Mouse (Mus musculus): ENCODE data around the gene Clcn2. TPM values are rescaled to one million over a fixed set of nuclear protein-coding genes. Genes with fewer than 3 reads are reported as not detected.
"Not testable (repeated sequence)": the region's sequence is repeated elsewhere in the genome, so short reads cannot be mapped to it uniquely, and the experiment has no call there.

Gene Clcn2
- polyA plus RNA-seq, 1 experiment from 2014 or later, result 32.1 TPM

DNA sequence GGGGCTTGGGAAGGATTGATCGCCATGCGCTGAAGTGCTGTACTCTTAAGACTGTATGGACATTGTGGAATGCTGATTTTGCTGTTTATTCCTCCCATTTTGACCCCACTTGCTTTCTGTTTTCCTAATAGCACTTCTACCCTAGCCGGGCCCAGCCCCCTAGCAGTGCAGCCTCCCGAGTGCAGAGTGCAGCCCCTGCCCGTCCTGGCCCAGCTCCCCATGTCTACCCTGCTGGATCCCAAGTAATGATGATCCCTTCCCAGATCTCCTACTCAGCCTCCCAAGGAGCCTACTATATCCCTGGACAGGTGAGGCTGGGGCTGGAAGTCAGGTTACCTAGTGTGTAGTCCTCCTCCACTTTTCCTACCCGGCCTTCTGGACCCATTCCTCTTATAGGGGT, 42.3 kb downstream of the Clcn2 start:
- H3K36me3 ChIP-seq (replicated peaks; ENCODE audit: control insufficient read depth, insufficient read depth), result peaks cover 56% of the 10 kb centered on the region

DNA sequence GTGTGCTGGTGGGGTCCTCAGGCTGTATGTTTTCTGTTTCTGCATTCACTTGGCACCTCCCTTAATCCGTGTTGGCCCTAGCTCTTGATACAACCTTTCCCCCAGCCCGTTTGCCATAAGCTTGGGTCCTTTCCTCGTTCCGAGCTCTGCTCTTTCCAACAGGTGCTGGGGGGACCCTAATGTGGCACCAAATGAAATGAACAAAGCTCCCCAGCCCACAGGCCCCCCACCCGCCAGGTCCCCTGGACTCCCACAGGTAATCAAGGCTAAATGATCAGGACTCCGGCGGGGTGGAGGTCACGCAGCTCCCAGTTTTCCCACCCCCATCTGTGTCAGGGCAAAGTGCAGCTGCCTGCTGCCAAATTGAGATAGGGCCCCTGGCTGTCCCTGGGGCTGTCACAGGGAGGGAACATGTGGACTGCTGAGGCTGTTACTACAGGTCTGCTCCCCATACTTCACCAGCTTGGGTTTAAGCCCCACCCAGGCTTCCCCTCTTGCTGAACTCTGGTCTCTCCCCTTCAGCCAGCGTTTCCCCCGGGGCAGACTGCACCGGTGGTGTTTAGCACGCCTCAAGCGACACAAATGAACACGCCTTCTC, 43.7 kb downstream of the Clcn2 start:
- peaks cover 18% of the 10 kb centered on the region for H3K4me1 ChIP-seq (replicated peaks; ENCODE audit: control insufficient read depth, insufficient read depth, low read length)
- H3K9me3 ChIP-seq (ENCODE audit: control insufficient read depth, low read length), result no peaks in the 10 kb centered on the region
- H3K4me3 ChIP-seq (replicated peaks; ENCODE audit: low read length), result peak overlapping the region; percentile 98
- peak overlapping the region; percentile 95 for H3K9ac ChIP-seq
- H3K36me3 ChIP-seq (replicated peaks; ENCODE audit: control insufficient read depth, insufficient read depth), result peaks cover 42% of the 10 kb centered on the region
- ATAC-seq (ENCODE audit: low FRiP score) (no peak), DNase-seq (ENCODE audit: low spot score) (no peak)
- peak overlapping the region; percentile 86; the same call in 1 of the 2 replicates for H3K27ac ChIP-seq
- H3K4me2 ChIP-seq (replicated peaks), result peak overlapping the region; percentile 97
- H3K27me3 ChIP-seq (ENCODE audit: control insufficient read depth, insufficient read depth, low read length), result no peaks in the 10 kb centered on the region
- WGBS, result 11% methylated on average over 14 of the region's 14 CpGs

More for the DNA sequence above, 42.3 kb downstream of the Clcn2 start:
- no peak for ATAC-seq (ENCODE audit: low FRiP score)
- Histone ChIP-seq H3K4me2 (replicated peaks) (no peak overlapping the region), H3K9ac (no peak overlapping the region), H3K9me3 (ENCODE audit: control insufficient read depth, low read length) (no peaks in the 10 kb centered on the region), H3K27me3 (ENCODE audit: control insufficient read depth, insufficient read depth, low read length) (no peaks in the 10 kb centered on the region), H3K4me3 (replicated peaks; ENCODE audit: low read length) (no peak overlapping the region), H3K27ac (no peak overlapping the region), H3K4me1 (replicated peaks; ENCODE audit: control insufficient read depth, insufficient read depth, low read length) (peaks cover 18% of the 10 kb centered on the region)
- WGBS, result 95% methylated on average over 6 of the region's 6 CpGs
- DNase-seq (ENCODE audit: low spot score), result no peak

DNA sequence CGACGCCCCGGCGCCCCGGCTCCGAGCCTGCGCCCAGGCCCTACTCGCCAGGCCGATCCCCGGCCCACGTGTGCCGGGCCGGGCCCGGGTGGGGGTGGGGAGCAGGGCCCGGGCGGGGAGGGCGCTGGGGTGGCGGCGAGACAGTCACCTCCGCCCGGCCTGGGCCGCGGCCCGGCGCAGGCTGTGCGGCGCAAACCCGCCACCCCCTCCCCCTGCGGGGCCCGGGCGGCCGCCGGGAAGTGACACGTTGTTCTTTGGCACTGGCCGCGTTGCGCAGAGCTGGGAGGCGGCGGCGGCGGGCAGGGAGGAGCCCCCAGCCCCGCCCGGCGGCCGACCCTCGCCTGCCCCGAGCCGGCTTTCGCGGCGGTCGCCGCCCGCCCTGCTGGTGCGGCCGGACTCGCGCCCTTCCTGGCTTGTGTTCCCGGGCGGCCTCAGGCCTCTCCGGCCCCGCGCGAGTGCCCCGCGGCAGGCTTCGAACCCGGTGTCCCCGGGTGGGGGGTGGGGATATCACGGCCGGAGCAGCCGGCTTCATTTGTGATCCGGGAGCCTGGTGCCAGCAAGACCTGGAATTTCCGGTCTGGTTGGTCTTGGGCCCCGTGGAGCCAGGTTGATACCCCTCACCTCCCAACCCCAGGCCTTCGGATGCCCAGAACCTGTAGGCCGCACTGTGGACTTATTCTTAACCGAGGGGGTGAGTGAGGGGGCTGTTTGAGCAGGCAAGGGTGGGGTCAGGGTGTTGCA, 44.4 kb downstream of the Clcn2 start:
- DNase-seq (ENCODE audit: low spot score) (no peak), ATAC-seq (ENCODE audit: low FRiP score) (peak; percentile 87)
- Histone ChIP-seq H3K9me3 (ENCODE audit: control insufficient read depth, low read length) (no peaks in the 10 kb centered on the region), H3K27me3 (ENCODE audit: control insufficient read depth, insufficient read depth, low read length) (no peaks in the 10 kb centered on the region), H3K27ac (peak overlapping the region; percentile 86), H3K4me1 (replicated peaks; ENCODE audit: control insufficient read depth, insufficient read depth, low read length) (peaks cover 18% of the 10 kb centered on the region), H3K4me2 (replicated peaks) (peak overlapping the region; percentile 97), H3K36me3 (replicated peaks; ENCODE audit: control insufficient read depth, insufficient read depth) (peaks cover 35% of the 10 kb centered on the region), H3K9ac (peak overlapping the region; percentile 95), H3K4me3 (replicated peaks; ENCODE audit: low read length) (peak overlapping the region; percentile 98)
- under 1% methylated on average over 47 of the region's 78 CpGs for WGBS

DNA sequence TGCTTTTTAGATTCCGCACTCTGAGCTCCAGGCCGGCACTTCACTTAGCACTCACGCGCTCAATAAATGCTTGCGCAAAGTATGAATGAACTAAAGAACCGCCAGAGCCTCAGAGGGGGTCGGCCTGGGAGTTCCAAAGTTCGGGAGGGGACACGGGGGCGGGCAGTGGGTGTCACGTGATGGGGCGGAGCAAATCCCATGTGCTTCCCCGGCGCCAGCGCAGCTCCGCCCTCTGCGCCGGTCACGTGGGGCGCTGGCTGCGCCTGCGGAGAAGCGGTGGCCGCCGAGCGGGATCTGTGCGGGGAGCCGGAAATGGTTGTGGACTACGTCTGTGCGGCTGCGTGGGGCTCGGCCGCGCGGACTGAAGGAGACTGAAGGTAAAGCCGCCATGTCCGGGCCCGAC, 45.0 kb downstream of the Clcn2 start:
- 1% methylated on average over 32 of the region's 38 CpGs for WGBS
- no peaks in the 10 kb centered on the region for H3K9me3 ChIP-seq (ENCODE audit: control insufficient read depth, low read length)
- peaks cover 18% of the 10 kb centered on the region for H3K4me1 ChIP-seq (replicated peaks; ENCODE audit: control insufficient read depth, insufficient read depth, low read length)
- peaks cover 29% of the 10 kb centered on the region for H3K36me3 ChIP-seq (replicated peaks; ENCODE audit: control insufficient read depth, insufficient read depth)
- peak; percentile 92 for DNase-seq (ENCODE audit: low spot score)
- H3K27ac ChIP-seq, result peak overlapping the region; percentile 86
- ATAC-seq (ENCODE audit: low FRiP score), result peak; percentile 97
- no peaks in the 10 kb centered on the region for H3K27me3 ChIP-seq (ENCODE audit: control insufficient read depth, insufficient read depth, low read length)
- H3K4me2 ChIP-seq (replicated peaks), result peak overlapping the region; percentile 97
- peak overlapping the region; percentile 98 for H3K4me3 ChIP-seq (replicated peaks; ENCODE audit: low read length)
- peak overlapping the region; percentile 95 for H3K9ac ChIP-seq

DNA sequence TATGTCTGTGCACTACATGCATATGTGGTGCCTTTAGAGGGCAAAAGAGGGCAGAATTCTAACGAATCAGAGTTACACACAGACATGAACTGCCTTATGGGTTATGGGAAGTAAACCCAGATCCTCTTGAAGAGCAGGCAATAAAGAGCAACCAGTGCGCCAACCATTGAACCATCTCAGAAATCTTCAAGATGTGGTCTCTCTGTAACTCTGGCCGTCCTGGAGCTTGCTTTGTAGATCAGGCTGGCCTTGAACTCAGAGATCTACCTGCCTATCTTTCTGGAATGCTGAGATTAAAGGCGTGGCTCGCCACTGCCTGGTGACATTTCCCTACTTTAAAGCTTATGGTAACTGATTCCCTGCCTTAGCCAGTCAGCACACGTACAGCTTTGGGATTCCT, 45.7 kb downstream of the Clcn2 start:
- H3K27ac ChIP-seq, result no peak overlapping the region; the same call in 1 of the 2 replicates
- no peak for ATAC-seq (ENCODE audit: low FRiP score)
- DNase-seq (ENCODE audit: low spot score), result no peak
- no peaks in the 10 kb centered on the region for H3K9me3 ChIP-seq (ENCODE audit: control insufficient read depth, low read length)
- H3K4me2 ChIP-seq (replicated peaks), result peak overlapping the region; percentile 97
- no peaks in the 10 kb centered on the region for H3K27me3 ChIP-seq (ENCODE audit: control insufficient read depth, insufficient read depth, low read length)
- peak overlapping the region; percentile 98; the same call in 1 of the 2 replicates for H3K4me3 ChIP-seq (replicated peaks; ENCODE audit: low read length)
- H3K4me1 ChIP-seq (replicated peaks; ENCODE audit: control insufficient read depth, insufficient read depth, low read length), result peaks cover 18% of the 10 kb centered on the region
- H3K36me3 ChIP-seq (replicated peaks; ENCODE audit: control insufficient read depth, insufficient read depth), result peaks cover 23% of the 10 kb centered on the region
- peak overlapping the region; percentile 6; the same call in 1 of the 2 replicates for H3K9ac ChIP-seq
- 27% methylated on average over 6 of the region's 6 CpGs for WGBS

DNA sequence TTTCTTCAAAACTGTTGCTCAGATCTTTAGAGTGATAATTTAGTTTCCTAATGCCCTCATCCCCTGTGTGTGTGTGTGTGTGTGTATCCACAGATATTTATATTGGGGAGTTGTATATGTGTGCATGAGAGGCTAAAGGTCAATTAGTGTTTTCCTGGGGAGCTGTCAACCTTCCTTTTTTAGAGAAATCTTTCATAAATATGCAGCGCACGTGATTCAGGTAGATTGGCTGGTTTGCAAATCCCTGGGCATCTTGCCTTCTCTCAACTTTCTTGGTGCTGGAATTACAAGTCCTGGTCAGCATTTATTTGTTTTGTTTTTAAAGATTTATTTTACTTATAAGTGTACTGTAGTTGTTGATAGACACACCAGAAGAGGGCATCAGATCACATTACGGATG, 47.3 kb downstream of the Clcn2 start:
- H3K4me1 ChIP-seq (replicated peaks; ENCODE audit: control insufficient read depth, insufficient read depth, low read length), result peaks cover 18% of the 10 kb centered on the region
- no peak overlapping the region for H3K4me3 ChIP-seq (replicated peaks; ENCODE audit: low read length)
- H3K27me3 ChIP-seq (ENCODE audit: control insufficient read depth, insufficient read depth, low read length), result no peaks in the 10 kb centered on the region
- no peak for DNase-seq (ENCODE audit: low spot score)
- no peak overlapping the region for H3K9ac ChIP-seq
- no peak for ATAC-seq (ENCODE audit: low FRiP score)
- WGBS, result 91% methylated on average over 3 of the region's 3 CpGs
- H3K4me2 ChIP-seq (replicated peaks), result no peak overlapping the region
- peaks cover 14% of the 10 kb centered on the region for H3K36me3 ChIP-seq (replicated peaks; ENCODE audit: control insufficient read depth, insufficient read depth)
- H3K27ac ChIP-seq, result no peak overlapping the region
- H3K9me3 ChIP-seq (ENCODE audit: control insufficient read depth, low read length), result no peaks in the 10 kb centered on the region

DNA sequence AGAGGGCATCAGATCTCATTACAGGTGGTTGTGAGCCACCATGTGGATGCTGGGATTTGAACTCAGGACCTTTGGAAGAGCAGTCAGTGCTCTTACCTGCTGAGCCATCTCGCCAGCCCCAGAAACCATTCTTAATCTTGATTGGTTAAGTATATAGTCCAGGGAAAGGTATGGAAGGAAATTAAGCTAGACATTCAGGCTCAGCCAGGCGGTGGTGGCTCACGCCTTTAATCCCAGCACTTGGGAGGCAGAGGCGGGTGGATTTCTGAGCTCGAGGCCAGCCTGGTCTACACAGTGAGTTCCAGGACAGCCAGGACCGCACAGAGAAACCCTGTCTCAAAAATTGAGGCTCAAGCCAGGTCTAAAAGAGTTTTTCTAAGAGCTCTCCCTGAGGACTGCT, 49.5 kb downstream of the Clcn2 start, which contains the start of gene Eif4g1:
Eif4g1 (plus strand) TSS at position 301 of the 400 bp plus-strand sequence.
- H3K4me2 ChIP-seq (replicated peaks); H3K27me3 ChIP-seq (ENCODE audit: control insufficient read depth, insufficient read depth, low read length); H3K4me3 ChIP-seq (replicated peaks; ENCODE audit: low read length); ATAC-seq (ENCODE audit: low FRiP score); H3K4me1 ChIP-seq (replicated peaks; ENCODE audit: control insufficient read depth, insufficient read depth, low read length); H3K27ac ChIP-seq; H3K9ac ChIP-seq; DNase-seq (ENCODE audit: low spot score); H3K9me3 ChIP-seq (ENCODE audit: control insufficient read depth, low read length): not testable (repeated sequence)
- WGBS, result 98% methylated on average over 4 of the region's 6 CpGs
- peaks cover 27% of the 10 kb centered on the region for H3K36me3 ChIP-seq (replicated peaks; ENCODE audit: control insufficient read depth, insufficient read depth)

DNA sequence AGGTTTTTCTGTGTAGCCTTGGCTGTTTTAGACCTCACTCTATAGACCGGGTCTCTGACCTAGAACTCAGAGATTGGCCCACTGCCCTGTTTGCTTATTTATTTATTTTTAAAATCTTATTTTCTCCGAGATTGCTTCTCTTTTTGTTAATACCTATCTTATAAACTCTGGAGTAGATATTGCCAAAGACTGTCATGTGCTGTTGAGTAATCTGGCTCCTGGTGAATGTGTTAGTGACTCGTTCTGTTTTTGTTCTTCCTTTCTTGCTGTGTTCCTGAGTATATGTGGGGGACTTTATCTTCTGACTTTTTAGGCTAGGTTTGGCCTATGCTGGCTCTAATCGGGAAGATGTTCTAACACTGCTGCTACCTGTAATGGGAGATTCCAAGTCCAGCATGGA, 59.9 kb downstream of the Clcn2 start:
- 92% methylated on average over 4 of the region's 4 CpGs for WGBS
- ATAC-seq (ENCODE audit: low FRiP score) (no peak), DNase-seq (ENCODE audit: low spot score) (no peak)
- Histone ChIP-seq H3K27me3 (ENCODE audit: control insufficient read depth, insufficient read depth, low read length) (no peaks in the 10 kb centered on the region), H3K4me3 (replicated peaks; ENCODE audit: low read length) (no peak overlapping the region), H3K4me2 (replicated peaks) (no peak overlapping the region), H3K4me1 (replicated peaks; ENCODE audit: control insufficient read depth, insufficient read depth, low read length) (peaks cover 7% of the 10 kb centered on the region; the same call in 1 of the 2 replicates), H3K9me3 (ENCODE audit: control insufficient read depth, low read length) (no peaks in the 10 kb centered on the region), H3K9ac (no peak overlapping the region), H3K36me3 (replicated peaks; ENCODE audit: control insufficient read depth, insufficient read depth) (peaks cover 95% of the 10 kb centered on the region), H3K27ac (no peak overlapping the region)

DNA sequence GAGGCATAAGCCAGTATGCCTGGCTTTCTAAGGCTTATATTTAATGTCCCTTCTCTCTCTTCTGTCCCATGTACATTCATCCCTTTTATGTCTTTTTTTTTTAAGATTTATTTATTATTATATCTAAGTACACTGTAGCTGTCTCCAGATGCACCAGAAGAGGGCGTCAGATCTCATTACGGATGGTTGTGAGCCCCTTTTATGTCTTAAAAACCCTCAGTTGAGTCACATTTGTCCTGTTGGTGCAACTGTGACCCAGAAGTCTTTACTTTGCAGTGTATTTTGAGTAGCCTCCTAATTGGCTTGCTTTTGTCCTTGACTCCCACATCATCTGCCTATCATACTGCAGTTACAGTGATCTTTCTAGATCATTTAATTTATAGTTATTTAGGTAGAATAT, 64.2 kb downstream of the Clcn2 start:
- ATAC-seq (ENCODE audit: low FRiP score), result no peak
- Histone ChIP-seq H3K4me1 (replicated peaks; ENCODE audit: control insufficient read depth, insufficient read depth, low read length) (peaks cover 19% of the 10 kb centered on the region), H3K36me3 (replicated peaks; ENCODE audit: control insufficient read depth, insufficient read depth) (peaks cover 52% of the 10 kb centered on the region), H3K9me3 (ENCODE audit: control insufficient read depth, low read length) (no peaks in the 10 kb centered on the region), H3K4me2 (replicated peaks) (peak overlapping the region; percentile 87), H3K27ac (no peak overlapping the region), H3K4me3 (replicated peaks; ENCODE audit: low read length) (no peak overlapping the region), H3K27me3 (ENCODE audit: control insufficient read depth, insufficient read depth, low read length) (no peaks in the 10 kb centered on the region), H3K9ac (no peak overlapping the region; the same call in 1 of the 2 replicates)
- DNase-seq (ENCODE audit: low spot score), result no peak
- WGBS, result 49% methylated on average over 2 of the region's 2 CpGs

All from hindbrain, embryonic 14.5 days (tissue).